Mouse (Mus musculus) E14TG2a.4 (cell line): Measurements from ENCODE around the gene Tcta.

Experiments
- H3K27me3 ChIP-seq: 2 replicates; pipeline ENCODE4 v1.6.1; 2014; ENCODE audit warnings: low read length, control low read depth; ENCODE audit not compliant: insufficient read depth
- H3K36me3 ChIP-seq: 2 replicates; pipeline ENCODE4 v1.6.1; 2014; ENCODE audit warnings: low read length, control low read depth; ENCODE audit not compliant: insufficient read depth
- H3K4me1 ChIP-seq: replicated peaks from 2 replicates; pipeline ENCODE4 v1.6.1; 2014; ENCODE audit warnings: low read depth, low read length, control low read depth
- H3K4me3 ChIP-seq: replicated peaks from 2 replicates; pipeline ENCODE4 v1.5.1; 2014; ENCODE audit warnings: mild to moderate bottlenecking, low read length
- H3K9me3 ChIP-seq: 2 replicates; pipeline ENCODE4 v1.6.1; 2014; ENCODE audit warnings: low read length, control low read depth
- CTCF ChIP-seq: conservative IDR thresholded peaks from 2 replicates; pipeline ENCODE4 v1.5.1; 2014; ENCODE audit warnings: low read length
- NANOG ChIP-seq: IDR thresholded peaks from 2 replicates; pipeline ENCODE4 v1.6.1; 2014; ENCODE audit warnings: borderline replicate concordance, low read length, mixed read lengths
- POU5F1 ChIP-seq: IDR thresholded peaks from 2 replicates; pipeline ENCODE4 v1.6.1; 2014; ENCODE audit warnings: low read length, borderline replicate concordance

Tcta gene

DNA sequence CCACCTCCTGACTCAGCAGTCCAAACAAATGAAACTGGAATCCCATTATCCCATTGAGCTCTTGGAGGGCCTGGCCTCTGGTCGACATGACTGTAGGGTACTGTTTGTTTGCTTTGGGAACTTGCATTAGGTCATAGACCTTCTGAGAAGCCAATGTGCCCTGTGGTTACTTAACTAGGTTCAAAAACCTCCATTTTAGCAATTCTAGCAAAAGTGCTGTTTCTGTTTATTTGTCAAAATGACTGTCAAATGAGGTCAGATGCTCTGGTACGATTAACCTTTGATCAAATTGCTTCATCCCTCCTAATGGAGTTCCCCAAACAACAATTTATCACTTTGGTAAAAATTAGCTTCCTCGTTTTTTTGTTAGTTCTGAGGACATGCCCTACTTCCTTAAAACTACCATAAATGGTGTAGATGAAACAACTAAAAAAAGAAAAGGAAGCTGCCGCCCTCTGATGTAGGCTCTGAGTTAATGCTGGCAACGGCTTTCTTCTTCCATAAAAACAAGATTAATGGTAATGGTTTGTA lies 36.4 kb upstream of the Tcta start:
- TF ChIP-seq NANOG (no peak), CTCF (no peak), POU5F1 (no peak)
- Histone ChIP-seq H3K4me3 (no peak overlapping the region), H3K9me3 (no peaks in the 10 kb centered on the region), H3K4me1 (peaks cover 68% of the 10 kb centered on the region), H3K36me3 (peaks cover 26% of the 10 kb centered on the region), H3K27me3 (no peaks in the 10 kb centered on the region)

DNA sequence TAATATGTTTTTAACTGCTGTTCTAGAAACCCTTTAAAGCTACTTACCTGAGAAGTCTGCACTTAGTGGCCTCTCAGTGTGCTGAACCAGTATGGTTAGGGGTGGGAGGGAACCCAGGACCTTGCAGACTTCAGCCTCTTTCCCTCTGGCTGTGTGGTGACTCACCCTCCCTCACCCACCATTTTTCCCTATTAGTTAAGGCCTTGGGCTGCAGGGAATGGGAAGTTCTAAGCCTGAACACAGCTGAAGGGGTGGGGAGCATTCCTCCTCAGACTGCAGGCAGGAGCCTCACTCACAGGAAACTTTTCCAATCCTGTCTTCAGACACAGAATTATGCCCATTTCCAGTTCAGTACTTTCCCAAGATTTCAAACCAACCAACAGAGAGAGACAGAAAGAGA lies 35.8 kb upstream of the Tcta start:
- no peaks in the 10 kb centered on the region for H3K9me3 ChIP-seq
- H3K27me3 ChIP-seq: no peaks in the 10 kb centered on the region
- H3K36me3 ChIP-seq: peaks cover 26% of the 10 kb centered on the region
- peaks cover 63% of the 10 kb centered on the region for H3K4me1 ChIP-seq
- H3K4me3 ChIP-seq: peak overlapping the region; percentile 96
- TF ChIP-seq NANOG: no peak
- no peak for TF ChIP-seq POU5F1
- TF ChIP-seq CTCF: no peak

DNA sequence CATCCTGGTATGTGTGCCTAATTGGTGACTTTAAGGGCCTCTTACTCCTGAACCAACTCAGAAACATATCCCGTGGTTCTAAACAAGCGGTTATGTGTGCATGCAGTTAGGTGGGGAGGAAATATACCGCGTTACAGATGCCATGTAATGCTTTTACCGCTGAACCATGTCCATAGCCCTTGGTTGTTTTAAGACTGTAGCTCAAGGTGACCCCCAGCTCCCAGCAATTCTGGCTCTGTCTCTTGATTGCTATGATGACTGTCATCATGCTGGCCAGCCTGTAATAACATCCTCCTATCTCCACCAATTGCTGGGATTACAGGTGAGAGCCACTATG lies 35.1 kb upstream of the Tcta start:
- Histone ChIP-seq H3K36me3 (peaks cover 32% of the 10 kb centered on the region), H3K4me1 (peaks cover 58% of the 10 kb centered on the region), H3K4me3 (peak overlapping the region; percentile 96)

DNA sequence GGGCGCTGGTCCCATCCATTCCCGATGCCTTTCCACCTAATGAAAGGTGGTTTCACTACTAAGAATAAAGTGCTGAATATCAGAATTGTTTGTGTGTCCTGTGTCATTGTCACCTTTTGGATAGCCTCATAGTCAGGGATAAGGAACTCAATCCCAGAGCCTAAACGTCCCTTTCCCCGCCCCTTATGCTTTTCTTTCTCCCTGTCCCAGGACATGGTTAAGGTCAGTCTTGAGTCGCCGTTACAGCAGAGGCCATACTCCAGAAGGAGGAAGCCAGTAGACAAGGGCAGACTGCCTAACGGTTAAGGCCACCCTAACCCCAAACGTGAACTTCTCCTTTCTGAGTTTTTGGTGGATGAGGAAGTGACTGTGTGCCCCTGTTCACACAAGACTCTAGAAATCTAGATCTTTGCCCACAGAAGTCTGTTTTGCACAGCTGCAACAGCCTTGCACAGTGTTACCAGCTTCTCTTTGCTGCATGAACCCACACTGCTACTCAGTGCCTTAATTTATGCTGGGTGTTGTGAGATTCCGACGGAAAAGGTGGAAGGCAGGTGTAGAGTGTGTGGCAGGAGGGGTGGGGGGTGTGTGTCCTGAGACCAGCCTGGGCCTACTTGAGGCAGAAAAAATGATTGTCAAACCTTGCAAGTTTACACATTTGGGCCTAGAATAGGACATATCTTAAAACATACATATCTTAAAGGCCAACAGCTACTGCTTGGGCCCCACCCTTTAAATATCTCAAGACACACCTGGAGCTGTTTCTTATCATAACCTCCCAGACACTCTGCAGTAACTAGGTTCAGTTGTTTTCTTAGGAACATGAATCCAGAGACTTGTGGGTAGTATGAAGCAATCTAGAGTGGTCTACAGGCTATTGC lies 34.5 kb upstream of the Tcta start:
- H3K4me3 ChIP-seq: peak overlapping the region; percentile 96
- TF ChIP-seq POU5F1: no peak
- H3K4me1 ChIP-seq: peaks cover 52% of the 10 kb centered on the region

More for the DNA sequence above, 35.1 kb upstream of the Tcta start:
- TF ChIP-seq POU5F1: no peak
- TF ChIP-seq NANOG: no peak
- no peak for TF ChIP-seq CTCF
- Histone ChIP-seq H3K9me3 (no peaks in the 10 kb centered on the region), H3K27me3 (no peaks in the 10 kb centered on the region)

DNA sequence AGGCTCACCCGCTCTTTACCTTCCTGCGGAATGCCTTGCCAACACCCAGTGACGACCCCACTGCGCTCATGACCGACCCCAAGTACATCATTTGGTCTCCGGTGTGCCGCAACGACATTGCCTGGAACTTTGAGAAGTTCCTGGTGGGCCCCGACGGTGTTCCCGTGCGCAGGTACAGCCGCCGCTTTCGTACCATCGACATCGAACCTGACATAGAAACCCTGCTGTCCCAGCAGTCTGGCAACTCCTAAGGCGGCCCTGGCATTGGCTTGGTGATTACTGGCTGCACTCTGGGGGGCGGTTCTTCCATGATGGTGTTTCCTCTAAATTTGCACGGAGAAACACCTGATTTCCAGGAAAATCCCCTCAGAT lies 33.9 kb upstream of the Tcta start:
- peak overlapping the region; percentile 96 for H3K4me3 ChIP-seq
- no peaks in the 10 kb centered on the region for H3K27me3 ChIP-seq
- TF ChIP-seq POU5F1 (no peak), NANOG (no peak)
- H3K9me3 ChIP-seq: no peaks in the 10 kb centered on the region
- H3K36me3 ChIP-seq: peaks cover 44% of the 10 kb centered on the region
- peaks cover 47% of the 10 kb centered on the region for H3K4me1 ChIP-seq

More for the DNA sequence above, 34.5 kb upstream of the Tcta start:
- H3K27me3 ChIP-seq: no peaks in the 10 kb centered on the region
- peaks cover 38% of the 10 kb centered on the region for H3K36me3 ChIP-seq
- no peaks in the 10 kb centered on the region for H3K9me3 ChIP-seq

DNA sequence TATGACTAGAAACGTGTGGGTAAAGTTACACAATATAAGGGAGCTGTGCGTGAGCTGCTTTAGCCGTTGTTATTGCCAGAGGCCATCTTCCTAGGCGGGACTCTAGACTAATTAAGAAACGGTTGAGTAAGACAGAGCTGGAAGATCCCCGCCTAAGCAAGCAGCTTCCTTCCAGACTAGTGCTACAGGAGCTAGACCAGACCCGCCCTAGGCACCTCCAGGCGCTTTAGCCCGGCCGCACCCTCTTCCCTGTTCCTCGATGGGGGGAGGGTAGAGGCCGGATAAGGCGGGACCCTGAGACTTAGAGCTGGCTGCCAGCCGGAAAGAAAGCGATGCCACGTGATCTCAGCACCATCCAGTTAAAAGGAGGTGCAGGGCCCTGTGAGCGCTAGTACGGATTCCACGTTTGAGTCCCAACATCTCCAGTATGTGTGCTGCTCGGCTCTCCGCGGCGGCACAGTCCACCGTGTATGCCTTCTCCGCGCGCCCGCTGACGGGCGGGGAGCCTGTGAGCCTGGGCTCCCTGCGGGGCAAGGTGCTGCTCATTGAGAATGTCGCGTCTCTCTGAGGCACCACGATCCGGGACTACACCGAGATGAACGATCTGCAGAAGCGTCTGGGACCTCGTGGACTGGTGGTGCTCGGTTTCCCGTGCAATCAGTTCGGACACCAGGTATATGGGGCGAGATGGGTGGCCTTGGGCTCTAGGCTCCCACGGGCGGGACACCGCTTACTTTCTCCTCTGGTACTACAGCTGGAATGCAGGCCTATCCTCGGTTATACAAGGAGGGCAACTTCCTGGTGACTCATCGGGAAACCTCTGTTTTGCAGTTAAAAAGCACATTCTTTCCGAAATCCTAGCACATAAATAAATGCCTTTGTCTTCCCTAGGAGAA lies 33.2 kb upstream of the Tcta start, which contains the start of gene Gpx1:
Gpx1 (plus strand) TSS at position 18 of the 896 bp plus-strand sequence.
- TF ChIP-seq NANOG (no peak), POU5F1 (no peak), CTCF (no peak)

DNA sequence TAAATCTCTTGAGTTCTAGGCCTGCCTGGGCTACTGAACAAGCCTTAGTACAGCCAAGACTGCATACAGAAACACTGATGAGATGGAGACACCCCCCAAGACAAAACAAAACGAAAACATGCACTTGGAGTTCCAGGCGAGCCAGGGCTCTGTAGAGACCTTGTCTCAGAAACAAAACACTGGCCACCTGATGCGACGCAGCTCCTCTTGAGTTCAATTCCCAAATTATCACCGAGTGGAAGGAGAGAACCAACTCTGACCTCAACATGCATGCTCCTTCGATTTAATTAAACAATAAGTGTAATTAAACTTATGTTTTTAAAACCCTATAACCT lies 32.6 kb upstream of the Tcta start:
- H3K27me3 ChIP-seq: no peaks in the 10 kb centered on the region
- peak overlapping the region; percentile 96 for H3K4me3 ChIP-seq
- TF ChIP-seq CTCF (no peak), NANOG (no peak), POU5F1 (no peak)
- H3K9me3 ChIP-seq: no peaks in the 10 kb centered on the region
- H3K36me3 ChIP-seq: peaks cover 58% of the 10 kb centered on the region
- peaks cover 54% of the 10 kb centered on the region for H3K4me1 ChIP-seq

More for the DNA sequence above, 33.2 kb upstream of the Tcta start, which contains the start of gene Gpx1:
- no peaks in the 10 kb centered on the region for H3K27me3 ChIP-seq
- H3K36me3 ChIP-seq: peaks cover 51% of the 10 kb centered on the region
- H3K4me3 ChIP-seq: peak within 1 kb of the TSS; percentile 96
- no peaks in the 10 kb centered on the region for H3K9me3 ChIP-seq
- peaks cover 49% of the 10 kb centered on the region for H3K4me1 ChIP-seq

DNA sequence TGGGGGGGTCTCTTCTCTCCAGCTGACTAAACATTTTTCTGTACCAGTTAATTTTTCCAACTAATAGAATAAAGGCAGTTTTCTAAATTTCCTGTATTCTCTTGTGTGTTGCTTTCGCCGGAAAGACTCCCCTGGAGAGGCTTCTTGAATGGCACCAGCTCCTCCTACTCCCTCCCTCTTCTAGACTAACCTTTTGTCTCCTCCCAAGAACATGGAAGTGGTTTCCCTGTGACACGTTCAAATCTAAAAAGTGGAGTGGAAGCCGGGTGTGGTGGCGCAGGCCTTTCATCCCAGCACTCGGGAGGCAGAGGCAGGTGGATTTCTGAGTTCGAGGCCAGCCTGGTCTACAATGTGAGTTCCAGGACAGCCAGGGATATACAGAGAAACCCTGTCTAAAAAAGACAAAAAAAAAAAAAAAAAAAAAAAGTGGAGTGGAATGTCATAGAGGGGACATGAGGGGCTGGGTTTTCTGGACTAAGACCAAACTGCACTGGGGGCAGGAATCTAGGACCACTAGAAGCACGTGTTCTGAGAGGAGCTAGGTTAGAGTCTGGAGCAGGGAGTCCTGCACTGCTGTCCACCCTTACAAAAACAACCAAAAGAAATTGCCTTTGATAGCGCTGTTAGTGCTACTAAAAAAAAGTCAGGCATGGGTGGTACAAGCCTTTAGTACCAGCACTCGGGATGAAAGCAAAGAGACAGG lies 32.0 kb upstream of the Tcta start:
- H3K27me3 ChIP-seq: no peaks in the 10 kb centered on the region
- H3K36me3 ChIP-seq: peaks cover 63% of the 10 kb centered on the region
- peaks cover 57% of the 10 kb centered on the region for H3K4me1 ChIP-seq
- no peaks in the 10 kb centered on the region for H3K9me3 ChIP-seq
- H3K4me3 ChIP-seq: peak overlapping the region; percentile 96
- TF ChIP-seq NANOG (no peak), CTCF (no peak), POU5F1 (no peak)
